Mouse (Mus musculus) Patski (cell line): ENCODE measurements around the gene Stx7. TPM values are rescaled to one million over a fixed set of nuclear protein-coding genes. Genes with fewer than 3 reads are reported as not detected.

Experiments used
- ATAC-seq: fragments of 100-300 bp; one replicate; pipeline ENCODE4 v1.8.0; 2021
- CTCF ChIA-PET: fragments of 350-600 bp; sonication (Branson Sonifier 250); formaldehyde crosslinking; loops from one replicate; lab custom pipeline; 2022; ENCODE audit warnings: inconsistent platforms; lab: Charles Lee
- POLR2A ChIA-PET: fragments of 350-600 bp; sonication (Branson Sonifier 250); formaldehyde crosslinking; loops from one replicate; lab custom pipeline; 2022; ENCODE audit warnings: antibody characterized with exemption, inconsistent platforms; lab: Charles Lee
- DNase-seq: peaks from one replicate; pipeline ENCODE4 v3.0.0-alpha.2; 2011; ENCODE audit warnings: low read depth, low spot score
- H3K27me3 ChIP-seq: fragments of 371-371 bp; one replicate; pipeline ENCODE4 v1.5.1; 2021
- CTCF ChIP-seq: fragments of 100-300 bp; IDR thresholded peaks from one replicate; pipeline ENCODE4 v1.5.1; 2021
- in situ Hi-C: fragments of 300-500 bp; cut with MboI; formaldehyde crosslinking; loops from 3 replicates; pipeline ENCODE4 v1.11.1; 2018; ENCODE audit warnings: low pct_unique_long_range_greater_than_20kb, mixed read lengths
- polyA plus RNA-seq: library from polyadenylated mRNA; unstranded; gene quantifications from one replicate; pipeline ENCODE4 v1.2.3, GENCODE M21; 2021

Gene Stx7
- polyA plus RNA-seq, 1 experiment from 2014 or later, result 145 TPM

DNA sequence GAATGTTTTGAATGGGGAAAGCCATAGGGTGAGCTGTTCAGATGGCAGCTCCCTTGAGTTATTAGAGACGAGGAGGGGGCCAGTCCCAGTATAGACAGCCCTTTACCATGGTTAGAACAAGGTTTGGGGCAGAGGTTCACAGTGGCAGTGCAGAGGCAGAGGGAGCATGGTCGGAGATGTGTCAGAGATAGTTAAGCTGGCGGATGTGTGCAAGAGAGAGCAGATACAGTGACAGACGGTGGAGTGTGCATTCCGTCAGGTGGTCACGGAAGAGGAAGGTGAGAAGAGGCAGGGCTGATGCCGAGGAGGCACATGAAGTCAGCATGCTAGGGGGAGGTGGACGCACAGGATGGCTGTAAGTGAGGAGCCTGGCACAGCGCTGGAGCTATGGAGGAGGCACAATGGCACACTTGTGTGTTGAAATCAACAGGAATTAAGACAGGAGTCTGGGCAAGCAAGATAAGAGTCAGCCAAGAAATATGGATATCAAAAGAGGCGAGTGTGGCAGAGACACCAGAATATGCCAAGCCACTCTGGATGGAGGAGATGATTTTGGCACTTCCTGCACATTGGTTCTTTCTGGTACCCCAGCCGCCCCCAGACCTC is 19.0 kb downstream of the Stx7 start:
- no peak for DNase-seq
- H3K27me3 ChIP-seq, result no peaks in the 10 kb centered on the region
- no peak for ATAC-seq
- ChIA-PET POLR2A (no interaction called here), CTCF (no interaction called here)
- in situ Hi-C loops, result loop anchor here (5.0 kb wide), 1 partner anchor 459 kb away; no protein-coding TSS in a partner anchor
- TF ChIP-seq CTCF, result no peak

DNA sequence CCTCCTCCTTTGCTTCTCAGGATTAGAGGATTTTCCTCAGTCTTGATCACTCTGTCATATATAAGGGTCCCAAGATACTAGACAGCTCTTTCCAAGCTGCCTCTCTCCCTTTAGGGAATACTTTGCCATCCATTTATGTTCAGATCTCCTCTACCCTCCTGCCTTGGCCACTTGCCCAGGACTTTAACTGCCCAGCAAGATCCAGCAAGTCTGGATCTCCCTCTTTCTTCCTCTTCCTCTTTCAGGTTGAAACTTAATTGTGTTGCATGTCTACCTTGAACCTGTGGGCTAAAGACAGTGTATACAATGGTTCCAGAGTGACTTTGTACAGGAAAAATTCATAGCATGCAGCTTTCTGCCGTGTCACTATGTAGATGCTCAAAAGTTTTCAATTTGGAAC is 19.8 kb downstream of the Stx7 start:
- H3K27me3 ChIP-seq, result no peaks in the 10 kb centered on the region
- ChIA-PET POLR2A (no interaction called here), CTCF (no interaction called here)
- no peak for ATAC-seq
- TF ChIP-seq CTCF, result no peak
- in situ Hi-C loops, result loop anchor here (5.0 kb wide), 1 partner anchor 458 kb away; no protein-coding TSS in a partner anchor
- DNase-seq, result no peak

DNA sequence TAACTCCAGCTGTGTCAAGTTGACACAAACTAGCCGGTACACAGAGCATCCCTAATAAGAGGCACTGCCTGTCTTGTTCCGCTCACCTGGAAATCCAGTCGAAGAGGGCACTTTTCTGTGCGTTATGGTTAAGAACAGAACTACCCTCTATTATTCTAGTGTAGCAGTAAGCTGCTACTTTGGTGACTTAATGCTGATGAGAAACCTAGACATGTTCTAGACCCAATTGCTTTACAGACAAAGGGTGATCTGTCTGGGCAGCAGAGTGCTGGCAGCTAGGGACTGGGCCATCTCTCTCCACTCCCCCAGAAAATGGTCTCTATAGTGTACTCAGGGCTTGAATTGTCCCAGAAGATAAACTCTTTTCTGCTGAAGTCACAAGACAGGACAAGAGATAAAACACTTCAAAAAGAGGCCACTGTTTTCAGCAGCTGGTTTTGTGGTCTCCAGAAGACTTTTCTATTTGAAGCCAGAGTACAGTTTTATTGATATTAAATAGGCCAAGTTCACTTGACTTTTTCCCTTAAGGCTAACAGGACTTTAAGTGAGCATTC is 22.9 kb downstream of the Stx7 start:
- ATAC-seq (no peak), DNase-seq (no peak)
- no peaks in the 10 kb centered on the region for H3K27me3 ChIP-seq
- CTCF ChIA-PET, result interaction anchor here (0.6 to 2.9 kb wide), 4 partner anchors 11 to 357 kb away, joined by 3 to 11 read pairs (median 3); no protein-coding TSS in a partner anchor
- POLR2A ChIA-PET, result no interaction called here
- no peak for TF ChIP-seq CTCF
- in situ Hi-C loops, result no loop called here

DNA sequence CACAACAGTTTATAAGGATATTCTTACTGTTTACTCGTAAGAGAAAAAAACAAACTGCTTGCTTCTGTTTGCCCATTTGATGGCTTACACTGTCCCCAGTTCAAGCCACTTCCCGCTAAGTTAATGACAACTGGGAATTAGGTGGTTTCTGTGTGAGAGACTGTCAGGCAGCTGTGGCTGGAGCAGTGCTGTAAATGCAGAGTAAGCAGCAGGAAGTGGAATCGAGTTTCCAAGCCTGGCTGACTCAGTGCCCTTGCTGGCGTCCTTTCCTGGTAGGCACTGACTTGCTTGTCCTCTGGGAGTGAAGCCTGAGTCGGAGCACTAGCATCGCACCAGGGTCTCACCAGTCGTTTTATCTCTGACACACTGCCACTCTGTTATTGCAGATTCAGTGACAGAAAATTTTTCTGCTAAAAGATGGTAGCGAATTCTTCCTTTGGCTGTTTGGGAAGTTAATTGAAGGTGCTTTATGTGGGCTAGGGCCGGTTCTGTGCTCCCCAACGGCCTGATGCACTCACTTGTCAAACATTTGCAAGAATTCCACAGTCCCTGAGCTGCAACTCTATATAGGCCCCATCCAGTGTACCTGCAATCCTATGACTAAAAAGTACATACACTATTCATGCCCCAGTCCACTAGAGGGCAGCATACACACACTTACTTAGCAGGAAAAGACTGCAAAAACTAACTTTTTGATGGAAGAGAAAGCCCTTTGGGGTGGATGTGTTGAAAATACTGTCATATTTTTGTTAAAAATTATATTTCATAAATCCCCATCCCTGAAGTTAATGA is 24.3 kb downstream of the Stx7 start:
- ATAC-seq, result peak; percentile 89
- H3K27me3 ChIP-seq, result no peaks in the 10 kb centered on the region
- TF ChIP-seq CTCF, result peak; percentile 80
- CTCF ChIA-PET, result interaction anchor here (0.9 to 2.9 kb wide), 9 partner anchors 10 to 451 kb away, joined by 3 to 12 read pairs (median 3); no protein-coding TSS in a partner anchor
- POLR2A ChIA-PET, result no interaction called here
- no peak for DNase-seq
- in situ Hi-C loops, result no loop called here

DNA sequence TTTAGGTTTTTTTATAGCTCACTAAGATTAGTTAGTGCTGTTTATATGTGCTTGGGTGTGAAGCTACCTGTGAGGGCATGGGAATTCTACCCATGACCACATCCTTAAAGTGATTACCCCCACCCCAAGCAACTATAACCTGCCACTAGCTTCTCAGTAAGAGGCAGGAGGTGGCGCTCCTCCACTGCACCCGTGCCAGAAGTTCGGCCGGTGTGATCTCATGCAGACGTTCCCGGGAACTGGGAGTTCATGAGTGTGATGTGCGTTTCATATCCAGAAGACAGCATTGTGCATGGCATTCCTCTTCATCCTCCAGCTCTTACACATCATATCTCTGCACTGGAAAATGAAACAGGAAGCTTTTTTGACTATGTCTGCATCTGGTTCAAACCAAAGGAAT is 41.3 kb downstream of the Stx7 start:
- no peaks in the 10 kb centered on the region for H3K27me3 ChIP-seq
- in situ Hi-C loops, result no loop called here
- DNase-seq, result no peak

DNA sequence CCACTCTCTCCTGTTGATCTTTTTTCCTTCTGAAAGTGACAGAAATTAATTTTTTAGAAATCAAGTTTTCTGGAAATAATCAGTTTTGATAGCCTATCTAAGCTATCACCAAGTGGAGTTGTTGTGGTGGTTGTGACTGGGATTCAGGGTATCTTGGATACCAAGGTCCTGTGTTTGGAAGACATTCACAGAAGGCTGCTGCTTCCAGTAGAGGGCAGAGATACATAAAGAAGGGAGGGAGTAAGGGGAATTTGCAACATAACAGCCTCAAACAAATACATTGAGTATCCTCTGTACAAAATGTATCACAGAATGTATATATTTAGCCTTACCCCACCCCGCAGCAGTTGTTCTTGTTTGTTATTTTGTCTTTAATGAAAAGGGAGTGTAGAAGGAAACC is 42.9 kb downstream of the Stx7 start:
- H3K27me3 ChIP-seq, result no peaks in the 10 kb centered on the region
- peak; percentile 33 for TF ChIP-seq CTCF
- DNase-seq, result no peak
- no peak for ATAC-seq
- ChIA-PET POLR2A (no interaction called here), CTCF (interaction anchor here (1.3 kb wide), 1 partner anchor 17 kb away, joined by 3 read pairs; no protein-coding TSS in a partner anchor)
- in situ Hi-C loops, result no loop called here

More for the DNA sequence above, 41.3 kb downstream of the Stx7 start:
- ChIA-PET POLR2A (no interaction called here), CTCF (interaction anchor here (0.9 to 1.0 kb wide), 2 partner anchors 10 to 16 kb away, joined by 3 read pairs; no protein-coding TSS in a partner anchor)
- TF ChIP-seq CTCF, result peak; percentile 22
- no peak for ATAC-seq

DNA sequence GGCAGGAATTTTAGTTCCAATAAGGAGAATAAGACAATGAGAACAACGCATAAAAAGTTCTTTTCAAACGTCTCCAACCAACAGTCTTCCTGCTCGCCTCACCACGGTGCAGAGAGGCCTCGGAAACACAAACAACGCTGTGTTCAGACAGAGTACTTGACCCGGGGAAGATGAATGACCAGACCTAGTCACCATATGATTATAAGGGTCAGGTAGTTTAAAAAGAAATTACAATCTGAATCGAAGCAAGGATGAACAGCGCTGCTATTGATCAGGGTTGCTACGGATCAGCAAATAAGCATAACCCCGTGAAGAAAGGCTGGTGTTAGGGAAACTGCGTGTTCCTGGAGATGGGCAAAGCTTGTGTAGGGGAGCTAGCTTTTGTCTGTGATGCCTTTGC is 50.2 kb downstream of the Stx7 start:
- no peak for TF ChIP-seq CTCF
- DNase-seq, result no peak
- POLR2A ChIA-PET, result interaction anchor here (0.7 kb wide), 1 partner anchor 49 kb away, joined by 4 read pairs; no protein-coding TSS in a partner anchor
- ATAC-seq, result no peak
- in situ Hi-C loops, result no loop called here
- peaks cover 3% of the 10 kb centered on the region for H3K27me3 ChIP-seq
- CTCF ChIA-PET, result interaction anchor here (0.6 kb wide), 1 partner anchor 476 kb away, joined by 3 read pairs; no protein-coding TSS in a partner anchor

DNA sequence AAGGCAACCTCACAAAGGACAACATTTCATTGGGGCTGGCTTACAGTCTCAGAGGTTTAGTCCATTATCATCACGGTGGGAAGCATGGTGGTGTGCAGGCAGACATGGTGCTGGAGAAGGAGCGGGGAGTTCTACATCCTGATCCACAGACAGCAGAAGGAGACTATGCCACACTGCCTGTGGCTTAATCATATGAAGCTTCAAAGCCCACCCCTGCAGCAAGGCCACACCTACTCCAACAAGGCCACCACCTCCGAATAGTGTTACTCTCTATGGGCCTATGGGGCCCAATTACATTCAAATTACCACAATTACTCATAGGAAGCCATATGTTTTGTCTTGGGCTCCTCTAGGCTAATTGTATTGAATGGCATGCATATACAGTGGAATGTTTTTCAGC is 51.0 kb downstream of the Stx7 start:
- in situ Hi-C loops, result no loop called here

DNA sequence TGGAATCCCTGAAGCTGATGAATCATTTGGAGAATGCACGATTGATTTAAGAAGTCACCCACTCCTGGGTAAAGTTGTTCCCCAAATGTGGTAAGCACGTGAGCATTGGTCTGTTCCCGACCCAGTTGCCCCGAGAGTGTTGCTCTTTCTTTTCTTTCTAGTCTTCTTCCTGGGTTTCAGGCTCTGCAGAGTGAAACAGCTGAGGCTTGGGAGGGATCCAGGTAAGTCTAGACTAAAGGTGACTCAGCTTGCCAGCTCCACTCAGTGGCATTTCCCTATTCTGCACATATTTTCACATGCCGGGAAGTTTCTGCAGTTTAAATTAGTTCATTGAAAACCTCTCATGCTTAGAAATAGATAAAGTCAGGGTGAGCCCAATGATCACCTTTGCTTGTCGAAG is 61.0 kb downstream of the Stx7 start:
- POLR2A ChIA-PET, result no interaction called here

More for the DNA sequence above, 51.0 kb downstream of the Stx7 start:
- CTCF ChIA-PET, result no interaction called here
- POLR2A ChIA-PET, result no interaction called here
- no peak for TF ChIP-seq CTCF
- no peak for DNase-seq
- ATAC-seq, result no peak
- H3K27me3 ChIP-seq, result peaks cover 8% of the 10 kb centered on the region

DNA sequence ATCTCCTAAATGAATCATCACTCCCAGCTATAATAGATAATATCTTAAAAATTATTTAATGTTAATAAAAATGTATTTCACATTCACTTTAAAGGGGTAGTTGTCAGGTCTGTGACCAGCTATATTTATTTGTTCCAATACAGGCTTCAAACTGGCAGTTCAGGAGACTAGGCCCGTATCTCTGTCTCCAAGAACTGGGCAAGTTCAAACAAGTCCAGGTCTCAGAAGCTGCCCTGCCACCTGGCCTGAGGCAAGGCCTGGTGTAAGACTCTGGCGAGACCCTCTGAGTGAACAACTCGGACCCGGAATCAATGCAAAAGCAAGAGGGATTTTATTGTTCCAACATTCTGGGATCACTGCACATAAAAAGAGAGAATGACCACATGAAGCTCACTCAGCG is 64.2 kb downstream of the Stx7 start:
- no peak for TF ChIP-seq CTCF
- peaks cover 16% of the 10 kb centered on the region for H3K27me3 ChIP-seq
- in situ Hi-C loops, result no loop called here
- ChIA-PET CTCF (no interaction called here), POLR2A (interaction anchor here (0.5 kb wide), 1 partner anchor 539 kb away, joined by 3 read pairs; no protein-coding TSS in a partner anchor)
- ATAC-seq (no peak), DNase-seq (no peak)

More for the DNA sequence above, 61.0 kb downstream of the Stx7 start:
- DNase-seq, result no peak
- no peak for TF ChIP-seq CTCF
- in situ Hi-C loops, result no loop called here
- peaks cover 11% of the 10 kb centered on the region for H3K27me3 ChIP-seq
- CTCF ChIA-PET, result interaction anchor here (1.6 kb wide), 1 partner anchor 11 kb away, joined by 3 read pairs; no protein-coding TSS in a partner anchor
- no peak for ATAC-seq
